Mouse (Mus musculus) small intestine, adult 2 months (tissue): ENCODE data around the gene Thop1. TPM values are rescaled to one million over a fixed set of nuclear protein-coding genes. Genes with fewer than 3 reads are reported as not detected.

Experiments
- H3K27ac ChIP-seq: fragments of 200-500 bp; 2 replicates; pipeline ENCODE4 v1.5.1; 2012; ENCODE audit warnings: low read depth, low read length, control low read depth, inconsistent platforms; ENCODE audit not compliant: insufficient read depth
- H3K27me3 ChIP-seq: fragments of 200-500 bp; 2 replicates; pipeline ENCODE4 v1.6.1; 2012; ENCODE audit warnings: mild to moderate bottlenecking, moderate library complexity, low read length, inconsistent platforms; ENCODE audit not compliant: control insufficient read depth, insufficient read depth
- H3K36me3 ChIP-seq: fragments of 200-500 bp; 2 replicates; pipeline ENCODE4 v1.6.1; 2012; ENCODE audit warnings: mild to moderate bottlenecking, low read length, control low read depth, inconsistent platforms; ENCODE audit not compliant: control insufficient read depth, insufficient read depth
- H3K4me1 ChIP-seq: fragments of 200-500 bp; 2 replicates; pipeline ENCODE4 v1.6.1; 2012; ENCODE audit warnings: low read length, inconsistent platforms, mixed read lengths; ENCODE audit not compliant: control insufficient read depth, insufficient read depth, insufficient read length
- H3K4me3 ChIP-seq: fragments of 200-500 bp; 2 replicates; pipeline ENCODE4 v1.5.1; 2012; ENCODE audit warnings: low read depth, mild to moderate bottlenecking, control low read depth, inconsistent platforms, low read length, moderate library complexity
- CTCF ChIP-seq: fragments of 200-500 bp; IDR thresholded peaks from 2 replicates; pipeline ENCODE4 v1.5.1; 2012; ENCODE audit warnings: low read depth, mild to moderate bottlenecking, control low read depth, inconsistent platforms, low read length, moderate library complexity, mixed read lengths; ENCODE audit not compliant: insufficient replicate concordance, insufficient read length; ENCODE audit errors: extremely low read depth
- POLR2A ChIP-seq: fragments of 200-500 bp; IDR thresholded peaks from 2 replicates; pipeline ENCODE4 v1.6.1; 2012; ENCODE audit warnings: low read depth, mild to moderate bottlenecking, control low read depth, inconsistent platforms, low read length, moderate library complexity
- WGBS: fragments of 180-500 bp; shearing (Covaris S2); methylation state at CpG from one replicate; pipeline ENCODE4 v1.1.7; 2018; 5-methylcytosine and 5-hydroxymethylcytosine counted together
- polyA plus RNA-seq: library from polyadenylated mRNA; depleted of rRNA; stranded (reverse); fragments of >200 nt; gene quantifications from 2 replicates; pipeline ENCODE4 v1.2.3, GENCODE M21; 2012

Thop1 gene
- polyA plus RNA-seq, 1 experiment = 33.3 TPM

- WGBS = 71% methylated on average over 7 of the region's 7 CpGs
- no peaks in the 10 kb centered on the region for H3K27me3 ChIP-seq
- H3K36me3 ChIP-seq = peaks cover 3% of the 10 kb centered on the region; the same call in 1 of the 2 replicates
- H3K27ac ChIP-seq = no peak overlapping the region
- H3K4me1 ChIP-seq = peaks cover 7% of the 10 kb centered on the region
- H3K4me3 ChIP-seq = no peak overlapping the region
- TF ChIP-seq POLR2A (no peak), CTCF (peak; percentile 49; the same call in 1 of the 2 replicates)
These were observed 3.6 kb downstream of the Thop1 start for GRCm38 (mm10) chr10:81073464-81073863.

- no peaks in the 10 kb centered on the region for H3K27me3 ChIP-seq
- TF ChIP-seq CTCF = no peak
- TF ChIP-seq POLR2A = no peak
- WGBS = 83% methylated on average over 8 of the region's 8 CpGs
- H3K4me3 ChIP-seq = no peak overlapping the region
- H3K27ac ChIP-seq = no peak overlapping the region
- peaks cover 7% of the 10 kb centered on the region; the same call in 1 of the 2 replicates for H3K36me3 ChIP-seq
- no peaks in the 10 kb centered on the region; the same call in 1 of the 2 replicates for H3K4me1 ChIP-seq
These were observed 5.9 kb downstream of the Thop1 start for GRCm38 (mm10) chr10:81075734-81076133.

- 70% methylated on average over 1 of the region's 1 CpGs for WGBS
- Histone ChIP-seq H3K4me1 (no peaks in the 10 kb centered on the region), H3K4me3 (no peak overlapping the region), H3K27me3 (no peaks in the 10 kb centered on the region), H3K27ac (no peak overlapping the region), H3K36me3 (peaks cover 11% of the 10 kb centered on the region; the same call in 1 of the 2 replicates)
- TF ChIP-seq POLR2A (no peak), CTCF (no peak)
These were observed 6.5 kb downstream of the Thop1 start for GRCm38 (mm10) chr10:81076356-81076755.

GRCm38 (mm10) chr10:81077916-81078315 is 8.1 kb downstream of the Thop1 start:
- Histone ChIP-seq H3K4me3 (no peak overlapping the region), H3K27ac (no peak overlapping the region), H3K27me3 (no peaks in the 10 kb centered on the region), H3K36me3 (peaks cover 12% of the 10 kb centered on the region; the same call in 1 of the 2 replicates), H3K4me1 (peaks cover 2% of the 10 kb centered on the region; the same call in 1 of the 2 replicates)
- WGBS = 92% methylated on average over 11 of the region's 11 CpGs
- TF ChIP-seq POLR2A (no peak), CTCF (no peak)

GRCm38 (mm10) chr10:81080008-81080655 is 10.3 kb downstream of the Thop1 start:
- H3K4me3 ChIP-seq = no peak overlapping the region
- WGBS = 91% methylated on average over 31 of the region's 31 CpGs
- no peaks in the 10 kb centered on the region for H3K27me3 ChIP-seq
- peaks cover 2% of the 10 kb centered on the region; the same call in 1 of the 2 replicates for H3K4me1 ChIP-seq
- H3K27ac ChIP-seq = no peak overlapping the region
- H3K36me3 ChIP-seq = peaks cover 12% of the 10 kb centered on the region; the same call in 1 of the 2 replicates
- TF ChIP-seq POLR2A (no peak), CTCF (no peak)

GRCm38 (mm10) chr10:81082168-81082960 is 12.5 kb downstream of the Thop1 start:
- H3K27me3 ChIP-seq = no peaks in the 10 kb centered on the region
- H3K4me1 ChIP-seq = peaks cover 2% of the 10 kb centered on the region; the same call in 1 of the 2 replicates
- H3K27ac ChIP-seq = no peak overlapping the region
- H3K36me3 ChIP-seq = peaks cover 21% of the 10 kb centered on the region
- TF ChIP-seq POLR2A (peak; percentile 30; the same call in 1 of the 2 replicates), CTCF (peak; percentile 82; the same call in 1 of the 2 replicates)
- no peak overlapping the region for H3K4me3 ChIP-seq
- WGBS = 56% methylated on average over 7 of the region's 7 CpGs

- no peaks in the 10 kb centered on the region for H3K27me3 ChIP-seq
- TF ChIP-seq POLR2A (no peak), CTCF (peak; percentile 41; the same call in 1 of the 2 replicates)
- WGBS = 52% methylated on average over 2 of the region's 2 CpGs
These were observed 17.2 kb downstream of the Thop1 start for GRCm38 (mm10) chr10:81087021-81087420.

More at GRCm38 (mm10) chr10:81087021-81087420, 17.2 kb downstream of the Thop1 start:
- H3K4me3 ChIP-seq = no peak overlapping the region
- H3K27ac ChIP-seq = no peak overlapping the region
- H3K36me3 ChIP-seq = peaks cover 49% of the 10 kb centered on the region
- peaks cover 12% of the 10 kb centered on the region for H3K4me1 ChIP-seq
